Mouse (Mus musculus): ENCODE measurements at regions not wholly inside any gene's neighbourhood (a gene's known extent, or its start where the extent isn't known, plus 50 kb on each side); places are given as distances from the start of the nearest gene placed in this dataset.

- DNase-seq (ENCODE audit: low spot score in 2 of 2): no peak
Measured at GRCm38 (mm10) chr10:67439042-67439635, 96.1 kb upstream of the Egr2 start.

- DNase-seq (ENCODE audit: low spot score in 2 of 2): no peak
Measured at GRCm38 (mm10) chr10:67439844-67440243, 95.4 kb upstream of the Egr2 start.

GRCm38 (mm10) chr10:67441243-67441642 lies 94.0 kb upstream of the Egr2 start:
- no peak for DNase-seq (ENCODE audit: low spot score in 2 of 2)

GRCm38 (mm10) chr10:67448875-67449274 lies 86.4 kb upstream of the Egr2 start:
- no peak for DNase-seq (ENCODE audit: low spot score in 2 of 2)

- DNase-seq (ENCODE audit: low spot score in 2 of 2): no peak
Measured at GRCm38 (mm10) chr10:67454149-67454548, 81.1 kb upstream of the Egr2 start.

- no peak for DNase-seq (ENCODE audit: low spot score in 2 of 2)
Measured at GRCm38 (mm10) chr10:67458447-67459272, 76.6 kb upstream of the Egr2 start.

GRCm38 (mm10) chr10:67461321-67461720 lies 74.0 kb upstream of the Egr2 start:
- no peak for DNase-seq (ENCODE audit: low spot score in 2 of 2)

- DNase-seq (ENCODE audit: low spot score in 2 of 2): no peak
Measured at GRCm38 (mm10) chr10:67461862-67462261, 73.4 kb upstream of the Egr2 start.

- DNase-seq (ENCODE audit: low spot score in 2 of 2): no peak
Measured at GRCm38 (mm10) chr10:67468724-67469123, 66.6 kb upstream of the Egr2 start.

GRCm38 (mm10) chr10:67473016-67473415 lies 62.3 kb upstream of the Egr2 start:
- no peak for DNase-seq (ENCODE audit: low spot score in 2 of 2)

GRCm38 (mm10) chr10:67474336-67474735 lies 60.9 kb upstream of the Egr2 start:
- DNase-seq (ENCODE audit: low spot score in 2 of 2): no peak

- peak; percentile 19 to 35 for DNase-seq (ENCODE audit: low spot score in 2 of 2)
Measured at GRCm38 (mm10) chr10:67482268-67482667, 53.0 kb upstream of the Egr2 start.

GRCm38 (mm10) chr10:67483371-67483770 lies 51.9 kb upstream of the Egr2 start:
- DNase-seq (ENCODE audit: low spot score in 2 of 2): no peak

GRCm38 (mm10) chr10:67484091-67484745 lies 51.1 kb upstream of the Egr2 start:
- no peak for DNase-seq (ENCODE audit: low spot score in 2 of 2)
